Mouse (Mus musculus) MEL (cell line): ENCODE measurements around the gene Acvr1b. TPM values are rescaled to one million over a fixed set of nuclear protein-coding genes. Genes with fewer than 3 reads are reported as not detected.

ENCODE experiments used
- DNase-seq: peaks from one replicate; pipeline ENCODE4 v3.0.0; 2011; ENCODE audit warnings: low read depth, low spot score
- H3K27ac ChIP-seq: 2 replicates; pipeline ENCODE4 v1.5.1; 2012; ENCODE audit warnings: low read depth, mild to moderate bottlenecking, control low read depth, low read length, moderate library complexity; ENCODE audit not compliant: control insufficient read depth
- H3K27me3 ChIP-seq, 2 experiments: fragments of 150-350 bp in 1 of 2; sonication (generic) in 1 of 2; 2 replicates each; pipeline ENCODE4 v1.6.1; 2012; ENCODE audit warnings: low read length in 2 of 2, mild to moderate bottlenecking in 2 of 2, improper control_type of control experiment in 1 of 2, moderate library complexity in 1 of 2; ENCODE audit not compliant: insufficient read depth in 2 of 2, control insufficient read depth in 1 of 2
- H3K36me3 ChIP-seq, 2 experiments: 2 replicates each; pipeline ENCODE4 v1.6.1; 2012 to 2014; ENCODE audit warnings: low read length in 2 of 2, improper control_type of control experiment in 1 of 2, inconsistent platforms in 1 of 2, mild to moderate bottlenecking in 1 of 2; ENCODE audit not compliant: insufficient read depth in 2 of 2, control insufficient read depth in 1 of 2
- H3K4me1 ChIP-seq, 2 experiments: fragments of 150-350 bp in 1 of 2; sonication (generic) in 1 of 2; 2 replicates each; pipeline ENCODE4 v1.6.1; 2012; ENCODE audit warnings: low read length in 2 of 2, improper control_type of control experiment in 1 of 2, mild to moderate bottlenecking in 1 of 2; ENCODE audit not compliant: insufficient read depth in 2 of 2, control insufficient read depth in 1 of 2
- H3K4me3 ChIP-seq, 2 experiments: fragments of 150-350 bp in 1 of 2; sonication (generic) in 1 of 2; 2 replicates each; pipeline ENCODE4 v1.5.1; 2012; ENCODE audit warnings: low read depth in 2 of 2, low read length in 2 of 2, mild to moderate bottlenecking in 2 of 2, moderate library complexity in 2 of 2, control low read depth in 1 of 2, improper control_type of control experiment in 1 of 2; ENCODE audit not compliant: control insufficient read depth in 1 of 2, insufficient read depth in 1 of 2
- H3K79me2 ChIP-seq: 2 replicates; pipeline ENCODE4 v1.6.1; 2012; ENCODE audit warnings: mild to moderate bottlenecking, low read length, moderate library complexity; ENCODE audit not compliant: control insufficient read depth, poor library complexity, insufficient read depth
- H3K9ac ChIP-seq: 2 replicates; pipeline ENCODE4 v1.6.1; 2012; ENCODE audit warnings: low read depth, mild to moderate bottlenecking, control low read depth, low read length, moderate library complexity; ENCODE audit not compliant: control insufficient read depth, poor library complexity, severe bottlenecking
- H3K9me3 ChIP-seq: fragments of 150-350 bp; sonication (generic); replicated peaks from 2 replicates; pipeline ENCODE4 v1.6.1; 2012; ENCODE audit warnings: mild to moderate bottlenecking, low read length, improper control_type of control experiment, moderate library complexity; ENCODE audit not compliant: insufficient read depth
- BHLHE40 ChIP-seq: IDR thresholded peaks from 2 replicates; pipeline ENCODE4 v1.6.1; 2012; ENCODE audit warnings: low read depth, mild to moderate bottlenecking, inconsistent platforms, low read length, improper control_type of control experiment, borderline replicate concordance
- CHD1 ChIP-seq: IDR thresholded peaks from 2 replicates; pipeline ENCODE4 v1.6.1; 2012; ENCODE audit warnings: low read depth, mild to moderate bottlenecking, inconsistent platforms, low read length, improper control_type of control experiment
- CHD2 ChIP-seq: IDR thresholded peaks from 2 replicates; pipeline ENCODE4 v1.6.1; 2011; ENCODE audit warnings: low read length, improper control_type of control experiment
- CTCF ChIP-seq, 3 experiments: IDR thresholded peaks in 2 of 3; conservative IDR thresholded peaks in 1 of 3; 2 replicates each; pipeline ENCODE4 v1.5.1; 2011 to 2012; ENCODE audit warnings: low read length in 3 of 3, low read depth in 2 of 3, mild to moderate bottlenecking in 2 of 3, improper control_type of control experiment in 1 of 3, inconsistent platforms in 1 of 3, mixed read lengths in 1 of 3, moderate library complexity in 1 of 3; ENCODE audit not compliant: control insufficient read depth in 1 of 3, insufficient read depth in 1 of 3, poor library complexity in 1 of 3, severe bottlenecking in 1 of 3
- E2F4 ChIP-seq: IDR thresholded peaks from 2 replicates; pipeline ENCODE4 v1.6.1; 2011; ENCODE audit warnings: low read depth, low read length, improper control_type of control experiment, borderline replicate concordance
- ELF1 ChIP-seq: IDR thresholded peaks from 2 replicates; pipeline ENCODE4 v1.6.1; 2014; ENCODE audit warnings: low read depth, mild to moderate bottlenecking, inconsistent platforms, low read length, improper control_type of control experiment, moderate library complexity
- EP300 ChIP-seq, 2 experiments: IDR thresholded peaks; 2 replicates each; pipeline ENCODE4 v1.6.1; 2011; ENCODE audit warnings: improper control_type of control experiment in 2 of 2, low read length in 2 of 2, low read depth in 1 of 2, mild to moderate bottlenecking in 1 of 2
- ETS1 ChIP-seq: IDR thresholded peaks from 2 replicates; pipeline ENCODE4 v1.6.1; 2012; ENCODE audit warnings: low read depth, mild to moderate bottlenecking, inconsistent platforms, low read length, improper control_type of control experiment, moderate library complexity
- GABPA ChIP-seq: IDR thresholded peaks from 2 replicates; pipeline ENCODE4 v1.6.1; 2012; ENCODE audit warnings: low read depth, mild to moderate bottlenecking, inconsistent platforms, low read length, improper control_type of control experiment, moderate library complexity
- HCFC1 ChIP-seq: IDR thresholded peaks from 2 replicates; pipeline ENCODE4 v1.6.1; 2012; ENCODE audit warnings: low read depth, mild to moderate bottlenecking, inconsistent platforms, low read length, improper control_type of control experiment, moderate library complexity
- JUND ChIP-seq: IDR thresholded peaks from 2 replicates; pipeline ENCODE4 v1.6.1; 2011; ENCODE audit warnings: low read depth, mild to moderate bottlenecking, improper control_type of control experiment, low read length
- KAT2A ChIP-seq: conservative IDR thresholded peaks from 2 replicates; pipeline ENCODE4 v1.6.1; 2012; ENCODE audit warnings: low read depth, low read length, improper control_type of control experiment, inconsistent platforms
- MAFK ChIP-seq: IDR thresholded peaks from 2 replicates; pipeline ENCODE4 v1.6.1; 2011; ENCODE audit warnings: low read depth, mild to moderate bottlenecking, low read length, improper control_type of control experiment, borderline replicate concordance
- MAX ChIP-seq: IDR thresholded peaks from 2 replicates; pipeline ENCODE4 v1.6.1; 2011; ENCODE audit warnings: low read length, improper control_type of control experiment
- MAZ ChIP-seq: IDR thresholded peaks from 2 replicates; pipeline ENCODE4 v1.6.1; 2012; ENCODE audit warnings: low read depth, mild to moderate bottlenecking, inconsistent platforms, low read length, improper control_type of control experiment
- MYB ChIP-seq: IDR thresholded peaks from 2 replicates; pipeline ENCODE4 v1.6.1; 2011; ENCODE audit warnings: mild to moderate bottlenecking, low read depth, low read length, improper control_type of control experiment
- MYC ChIP-seq: IDR thresholded peaks from 2 replicates; pipeline ENCODE4 v1.6.1; 2011; ENCODE audit warnings: low read depth, mild to moderate bottlenecking, low read length, improper control_type of control experiment, moderate library complexity
- NELFE ChIP-seq: IDR thresholded peaks from 2 replicates; pipeline ENCODE4 v1.6.1; 2011; ENCODE audit warnings: low read depth, low read length, improper control_type of control experiment
- NRF1 ChIP-seq: IDR thresholded peaks from 2 replicates; pipeline ENCODE4 v1.6.1; 2014; ENCODE audit warnings: low read depth, mild to moderate bottlenecking, inconsistent platforms, low read length, improper control_type of control experiment, moderate library complexity; ENCODE audit not compliant: poor library complexity, insufficient read depth, severe bottlenecking
- POLR2AphosphoS2 ChIP-seq: IDR thresholded peaks from 2 replicates; pipeline ENCODE4 v1.6.1; 2011; ENCODE audit warnings: low read length, improper control_type of control experiment
- RCOR1 ChIP-seq: IDR thresholded peaks from 2 replicates; pipeline ENCODE4 v1.6.1; 2012; ENCODE audit warnings: low read depth, mild to moderate bottlenecking, inconsistent platforms, low read length, improper control_type of control experiment
- SIN3A ChIP-seq: IDR thresholded peaks from 2 replicates; pipeline ENCODE4 v1.6.1; 2012; ENCODE audit warnings: low read length, improper control_type of control experiment, inconsistent platforms
- TAL1 ChIP-seq: IDR thresholded peaks from 2 replicates; pipeline ENCODE4 v1.6.1; 2012; ENCODE audit warnings: mild to moderate bottlenecking, inconsistent platforms, low read length, moderate library complexity, mixed read lengths
- TBP ChIP-seq: IDR thresholded peaks from 2 replicates; pipeline ENCODE4 v1.8.0; 2011; ENCODE audit warnings: low read depth, low read length, improper control_type of control experiment
- USF1 ChIP-seq: IDR thresholded peaks from 2 replicates; pipeline ENCODE4 v1.6.1; 2014; ENCODE audit warnings: low read depth, mild to moderate bottlenecking, inconsistent platforms, low read length, improper control_type of control experiment, moderate library complexity
- USF2 ChIP-seq, 2 experiments: IDR thresholded peaks; 2 replicates each; pipeline ENCODE4 v1.6.1; 2011 to 2012; ENCODE audit warnings: improper control_type of control experiment in 2 of 2, low read length in 2 of 2, borderline replicate concordance in 1 of 2, inconsistent platforms in 1 of 2, low read depth in 1 of 2, mild to moderate bottlenecking in 1 of 2; ENCODE audit not compliant: insufficient read depth in 1 of 2
- ZC3H11A ChIP-seq: IDR thresholded peaks from 2 replicates; pipeline ENCODE4 v1.6.1; 2012; ENCODE audit warnings: low read depth, mild to moderate bottlenecking, inconsistent platforms, low read length, improper control_type of control experiment
- ZKSCAN1 ChIP-seq: IDR thresholded peaks from 2 replicates; pipeline ENCODE4 v1.6.1; 2012; ENCODE audit warnings: low read depth, mild to moderate bottlenecking, inconsistent platforms, low read length, improper control_type of control experiment, moderate library complexity
- ZMIZ1 ChIP-seq: IDR thresholded peaks from 2 replicates; pipeline ENCODE4 v1.6.1; 2012; ENCODE audit warnings: low read depth, mild to moderate bottlenecking, inconsistent platforms, low read length, improper control_type of control experiment, moderate library complexity
- ZNF384 ChIP-seq: IDR thresholded peaks from 2 replicates; pipeline ENCODE4 v1.6.1; 2012; ENCODE audit warnings: low read depth, mild to moderate bottlenecking, inconsistent platforms, low read length, improper control_type of control experiment
- polyA plus RNA-seq, 2 experiments: library from polyadenylated mRNA; stranded (reverse) in 1 of 2; unstranded in 1 of 2; fragments of >175 nt in 1 of 2; fragments of >200 nt in 1 of 2; gene quantifications; 2 replicates each; pipeline versions ENCODE4 v1.2.1 to v1.2.4; 2012; ENCODE audit warnings: low replicate concordance in 2 of 2, low read depth in 1 of 2; ENCODE audit not compliant: insufficient read length in 2 of 2, insufficient read depth in 1 of 2, missing spikeins in 1 of 2
- total RNA-seq: library from RNA; depleted of rRNA; stranded (reverse); fragments of 300-350 nt; gene quantifications from 2 replicates; pipeline ENCODE4 v1.2.3, GENCODE M21; 2012

Gene Acvr1b
- total and polyA plus RNA-seq, 3 experiments, result 10.4 to 13.2 TPM; not detected in 1

- Histone ChIP-seq H3K4me1 (peaks cover 20 to 73% of the 10 kb centered on the region in 2 experiments), H3K27ac (no peak overlapping the region), H3K9ac (no peak overlapping the region)
Measured at GRCm38 (mm10) chr15:101142672-101143071, 31.2 kb upstream of the Acvr1b start.

GRCm38 (mm10) chr15:101143494-101143893 lies 30.4 kb upstream of the Acvr1b start:
- DNase-seq, result peak; percentile 70
- no peaks in the 10 kb centered on the region; the same call in 1 of the 2 replicates for H3K79me2 ChIP-seq
- no peaks in the 10 kb centered on the region for H3K9me3 ChIP-seq
- 0 out of 2 replicates have a peak overlapping the region, but pooled peaks have one; percentile 7 for H3K9ac ChIP-seq
- no peaks in the 10 kb centered on the region for H3K27me3 ChIP-seq
- H3K36me3 ChIP-seq, result peaks cover 0 to 49% of the 10 kb centered on the region in 2 experiments; a peak in 2 of 4 replicates
- H3K4me3 ChIP-seq, result no peak overlapping the region
- no peak overlapping the region for H3K27ac ChIP-seq
- peaks cover 18 to 71% of the 10 kb centered on the region in 2 experiments for H3K4me1 ChIP-seq
- TF ChIP-seq BHLHE40 (peak; percentile 27; the same call in 1 of the 2 replicates), TAL1 (no peak), CHD1 (no peak), USF2 (IDR thresholded peaks at IDR 0.05; ENCODE audit: borderline replicate concordance in 1 of 2, insufficient read depth in 1 of 2, low read depth in 1 of 2, low read length in 2 of 2) (no peak), RCOR1 (no peak), EP300 (IDR thresholded peaks at IDR 0.05; ENCODE audit: low read depth in 1 of 2, low read length in 2 of 2) (no peak), ZC3H11A (no peak), TBP (no peak), POLR2AphosphoS2 (no peak), MYB (no peak), GABPA (no peak), SIN3A (0 out of 2 replicates have a peak, but pooled peaks have one; percentile 42), JUND (no peak), CTCF (IDR thresholded peaks at IDR 0.05 in 2 of 3, conservative IDR thresholded peaks at IDR 0.05 in 1 of 3; ENCODE audit: control insufficient read depth in 1 of 3, insufficient read depth in 1 of 3, low read depth in 2 of 3, low read length in 3 of 3, poor library complexity in 1 of 3, severe bottlenecking in 1 of 3) (no peak), ELF1 (no peak), ZNF384 (no peak), NELFE (no peak), MAX (no peak), ZKSCAN1 (0 out of 2 replicates have a peak, but pooled peaks have one; percentile 5), USF1 (no peak), HCFC1 (no peak), MAFK (no peak), ETS1 (peak; percentile 77), MYC (no peak), NRF1 (no peak), KAT2A (no peak), ZMIZ1 (no peak), MAZ (no peak), E2F4 (no peak), CHD2 (no peak)

More at GRCm38 (mm10) chr15:101142672-101143071, 31.2 kb upstream of the Acvr1b start:
- Histone ChIP-seq H3K9me3 (no peaks in the 10 kb centered on the region), H3K79me2 (no peaks in the 10 kb centered on the region; the same call in 1 of the 2 replicates), H3K27me3 (no peaks in the 10 kb centered on the region), H3K36me3 (peaks cover 0 to 48% of the 10 kb centered on the region in 2 experiments; a peak in 2 of 4 replicates), H3K4me3 (no peak overlapping the region)
- TF ChIP-seq KAT2A (no peak), MAZ (0 out of 2 replicates have a peak, but pooled peaks have one; percentile 30)
- no peak for DNase-seq
